Mouse (Mus musculus) mouse embryonic stem cell (cell line): ENCODE results near the gene Cyp2d9.
"Not testable (repeated sequence)": the region's sequence is repeated elsewhere in the genome, so short reads cannot be mapped to it uniquely, and the experiment has no call there.

Source experiments
- in situ Hi-C, 2 experiments: fragments of 300-500 bp; cut with MboI; formaldehyde crosslinking; loops; 1 replicate in 1 of 2; 3 replicates in 1 of 2; pipeline ENCODE4 v1.14.3; 2019 to 2020; ENCODE audit warnings: low sequenced_read_pairs in 2 of 2, low pct_unique_long_range_greater_than_20kb in 1 of 2, mixed read lengths in 1 of 2; ENCODE audit not compliant: unreplicated experiment in 1 of 2

Gene Cyp2d9

DNA sequence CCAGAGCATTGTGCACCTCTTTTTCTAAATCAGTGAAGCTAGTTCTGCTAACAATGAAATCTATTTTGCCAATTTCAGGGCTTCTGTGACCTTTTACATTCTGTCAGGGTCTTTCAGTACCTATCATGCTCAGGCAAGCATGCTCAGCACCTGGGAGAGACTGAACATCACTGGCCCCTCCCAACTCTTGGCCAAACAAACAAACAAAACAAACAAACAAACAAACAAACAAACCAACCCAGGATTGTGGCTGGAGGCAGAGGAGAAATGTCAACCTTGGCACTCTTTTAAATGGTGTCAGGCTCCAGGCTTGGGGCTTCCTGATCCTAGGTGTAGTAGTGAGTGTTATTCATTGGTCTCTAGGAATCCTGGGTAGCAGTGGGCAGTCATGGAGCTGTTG, at the start of gene Cyp2d9:
Cyp2d9 (plus strand) TSS at position 301 of the 400 bp plus-strand sequence.
- in situ Hi-C loops: no loop called here

- in situ Hi-C loops: no loop called here
Measured at GRCm38 (mm10) chr15:82385729-82386128, 47.5 kb upstream of the Cyp2d9 start.

DNA sequence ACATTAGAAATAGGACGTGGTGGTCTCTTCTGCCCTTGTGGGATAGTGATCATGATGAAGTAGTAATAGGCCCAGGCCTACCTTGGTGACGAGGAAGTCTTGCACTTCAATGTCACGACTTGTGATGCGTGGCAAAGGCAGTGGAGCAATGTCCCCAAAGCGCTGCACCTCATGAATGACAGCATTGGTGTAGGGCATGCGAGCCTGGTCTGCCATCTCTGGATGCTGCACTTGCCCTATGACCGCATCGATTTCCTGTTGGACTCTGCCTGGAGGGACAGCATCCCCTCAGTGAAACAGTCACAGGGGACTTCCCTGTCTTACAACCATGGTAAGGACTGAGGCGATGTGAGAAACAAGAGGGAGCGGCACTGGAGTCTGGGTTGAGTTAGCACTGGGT, 43.3 kb upstream of the Cyp2d9 start:
- in situ Hi-C loops: not testable (repeated sequence)

DNA sequence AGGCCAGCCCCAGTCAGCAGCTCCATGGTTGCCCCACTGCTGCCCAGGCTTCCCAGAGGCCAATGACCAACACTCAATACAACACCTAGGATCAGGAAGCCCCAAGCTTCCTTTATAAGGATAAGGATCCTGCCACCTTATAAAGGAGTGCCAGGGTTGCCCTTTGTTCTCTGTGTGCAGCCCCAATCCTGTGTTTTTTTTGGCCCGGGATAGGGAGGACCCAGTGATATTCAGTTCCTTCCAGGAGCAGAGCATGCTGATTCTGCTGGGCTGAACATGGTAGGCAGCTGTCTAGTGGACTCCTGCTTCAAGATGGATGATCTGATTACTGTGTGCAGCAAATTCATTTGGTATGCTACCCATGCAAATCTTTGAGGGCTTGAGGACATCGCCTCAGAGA, 39.3 kb upstream of the Cyp2d9 start, which contains the start of gene Cyp2d11:
Cyp2d11 (minus strand) TSS at position 101 of the 400 bp plus-strand sequence.
- in situ Hi-C loops: not testable (repeated sequence)

- in situ Hi-C loops: not testable (repeated sequence)
Measured at GRCm38 (mm10) chr15:82395955-82396354, 37.3 kb upstream of the Cyp2d9 start.

DNA sequence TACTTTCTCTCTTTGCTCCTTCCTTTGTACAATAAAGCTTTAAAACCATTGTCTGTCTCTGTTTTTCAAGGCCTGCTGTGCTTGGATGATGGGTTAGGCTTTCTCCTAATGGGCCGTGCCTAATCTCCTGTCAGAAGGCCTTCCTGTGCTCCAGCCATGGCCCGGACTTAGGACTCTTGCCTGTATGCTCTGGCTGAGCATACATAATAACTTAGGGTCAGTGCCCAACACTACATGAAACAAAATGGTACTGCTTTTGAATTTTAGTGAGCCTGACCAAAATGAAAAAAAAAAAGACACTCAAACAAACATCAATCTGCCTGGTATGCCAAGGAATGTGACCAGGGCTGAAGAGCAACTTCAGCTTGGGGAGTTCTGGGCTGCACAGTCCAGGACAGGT, 31.7 kb upstream of the Cyp2d9 start:
- in situ Hi-C loops: no loop called here

DNA sequence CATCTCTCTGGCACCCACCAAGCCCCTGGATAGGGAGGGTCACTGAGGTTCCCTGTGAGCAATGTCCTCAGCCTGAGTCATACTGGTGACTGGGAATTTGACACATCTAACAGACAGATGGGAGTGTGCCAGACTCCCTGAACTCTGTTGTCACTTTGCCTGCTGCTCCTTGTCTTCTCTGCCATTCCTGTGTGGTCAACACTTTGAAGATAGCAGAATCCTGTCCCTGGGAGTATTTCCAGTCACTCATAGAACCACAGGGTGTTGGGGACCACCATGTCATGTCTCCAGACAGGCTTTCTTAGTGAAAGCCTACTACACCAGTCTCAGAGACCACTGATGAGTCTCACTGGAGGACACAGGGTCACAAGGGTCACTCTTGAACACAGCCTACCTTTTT, 31.1 kb upstream of the Cyp2d9 start:
- in situ Hi-C loops: no loop called here

- in situ Hi-C loops: no loop called here
Measured at GRCm38 (mm10) chr15:82402741-82403140, 30.5 kb upstream of the Cyp2d9 start.

- in situ Hi-C loops: no loop called here
Measured at GRCm38 (mm10) chr15:82403606-82404005, 29.6 kb upstream of the Cyp2d9 start.

GRCm38 (mm10) chr15:82404163-82404562, 29.1 kb upstream of the Cyp2d9 start:
- in situ Hi-C loops: no loop called here

GRCm38 (mm10) chr15:82406981-82407380, 26.3 kb upstream of the Cyp2d9 start, which contains the start of gene Cyp2d10:
Cyp2d10 (minus strand) TSS chr15:82407195.
- in situ Hi-C loops: no loop called here

- in situ Hi-C loops: no loop called here
Measured at GRCm38 (mm10) chr15:82407536-82407935, 25.7 kb upstream of the Cyp2d9 start.

DNA sequence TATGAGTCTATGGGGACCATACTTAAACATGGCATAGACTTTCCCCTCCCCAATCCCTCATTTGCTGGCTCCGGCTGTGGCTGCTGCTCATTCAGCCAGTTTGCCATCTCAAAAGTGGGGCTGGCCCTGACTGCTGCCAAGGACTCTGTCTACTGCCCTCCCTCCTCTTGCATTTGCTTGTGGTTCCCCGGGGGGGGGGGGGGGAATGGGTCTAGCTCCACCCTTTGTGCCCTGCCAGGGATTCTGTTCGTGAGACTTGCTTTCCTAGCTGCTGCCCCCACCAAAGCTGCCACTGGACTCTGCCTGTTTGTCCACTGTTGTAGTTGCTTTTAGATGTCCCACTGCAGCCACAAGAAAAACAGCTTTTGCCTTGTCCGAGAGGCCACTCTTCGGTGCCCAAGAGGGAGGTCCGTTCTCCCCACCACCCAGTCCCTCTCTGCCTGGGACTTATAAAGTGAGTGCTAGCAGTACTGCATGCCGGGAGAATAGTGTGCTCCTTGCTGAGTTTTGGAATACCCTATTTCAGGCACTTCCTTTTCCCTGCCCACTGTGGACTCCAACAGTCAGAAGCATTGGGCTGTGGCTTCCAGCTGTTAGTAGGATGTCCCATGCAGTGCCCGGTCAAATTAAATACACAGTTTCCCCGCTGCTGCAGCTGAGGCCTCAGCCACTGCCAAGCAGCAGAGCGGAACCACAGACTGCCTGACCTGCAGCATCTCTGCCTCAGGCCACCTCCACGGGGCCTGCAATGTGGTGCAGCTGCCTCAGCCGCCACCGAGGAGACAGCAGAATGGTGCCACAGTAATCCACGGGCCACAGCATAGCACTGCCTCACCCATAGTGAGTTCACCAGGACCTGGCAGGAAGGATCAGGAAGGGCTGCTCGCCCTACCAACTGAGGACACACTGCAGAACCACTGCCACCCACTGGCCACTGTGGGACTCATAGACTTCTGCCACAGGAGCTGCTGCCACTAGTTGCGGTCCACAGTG, 16.1 kb upstream of the Cyp2d9 start:
- in situ Hi-C loops: no loop called here

DNA sequence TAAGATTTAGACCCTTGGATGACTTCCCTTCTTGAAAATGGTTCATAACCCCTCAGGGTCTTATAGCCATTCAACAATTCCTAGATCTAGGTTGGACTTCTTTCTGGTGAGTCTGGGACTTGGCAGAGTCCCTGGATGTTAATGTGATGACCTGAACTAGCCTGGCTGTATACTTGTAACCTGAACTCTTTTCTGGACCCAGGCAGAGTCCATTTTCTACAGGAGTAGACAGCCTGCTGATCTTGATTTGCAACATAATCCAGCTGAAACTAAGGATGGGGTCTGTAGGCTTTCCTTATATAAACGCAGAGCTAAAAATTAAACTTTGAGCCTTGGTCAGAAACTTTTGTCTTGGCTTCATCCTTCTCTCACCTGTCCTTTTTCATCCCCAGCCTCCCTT, 14.6 kb upstream of the Cyp2d9 start:
- in situ Hi-C loops: no loop called here

GRCm38 (mm10) chr15:82422935-82423334, 10.3 kb upstream of the Cyp2d9 start:
- in situ Hi-C loops: no loop called here

- in situ Hi-C loops: no loop called here
Measured at GRCm38 (mm10) chr15:82423471-82423870, 9.8 kb upstream of the Cyp2d9 start.

DNA sequence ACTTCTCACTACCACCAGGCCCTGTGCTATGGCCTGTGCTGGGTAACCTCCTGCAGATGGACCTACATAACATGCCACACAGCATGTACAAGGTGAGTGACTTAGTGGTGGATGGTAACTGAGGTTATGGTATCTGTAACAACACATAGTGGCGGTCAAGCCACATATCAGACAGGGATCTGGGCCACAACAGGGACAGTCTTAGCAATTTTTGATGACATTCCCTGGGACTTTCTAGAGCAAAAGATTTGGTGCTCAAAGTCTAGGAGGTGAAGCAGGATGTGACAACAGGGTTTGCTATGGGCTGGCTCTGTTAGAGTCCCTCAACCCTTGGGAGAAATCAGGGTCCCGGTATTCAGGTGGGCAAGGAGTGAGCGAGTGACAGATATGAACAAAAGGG, 384 bp downstream of the Cyp2d9 start:
- in situ Hi-C loops: no loop called here

- in situ Hi-C loops: no loop called here
Measured at GRCm38 (mm10) chr15:82434541-82434940, 1.3 kb downstream of the Cyp2d9 start.

DNA sequence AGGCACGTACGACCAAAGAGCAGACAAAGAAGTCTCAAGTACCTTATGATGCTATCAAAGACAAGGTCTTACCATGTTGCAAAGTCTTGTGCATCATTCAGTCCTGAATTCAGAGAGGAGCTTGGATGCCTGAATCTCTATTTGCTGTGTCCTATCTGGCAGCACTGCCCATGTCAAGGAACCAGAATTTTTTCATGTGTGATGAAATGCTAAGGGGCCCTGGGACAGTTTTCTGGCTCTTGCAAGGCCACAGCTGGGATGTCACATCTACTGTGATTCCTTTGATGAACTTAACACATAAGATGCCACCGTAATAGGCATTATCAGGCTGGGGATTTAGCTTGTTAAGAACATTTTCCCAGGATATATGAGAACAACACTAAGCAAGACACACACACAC, 1.8 kb downstream of the Cyp2d9 start:
- in situ Hi-C loops: no loop called here

DNA sequence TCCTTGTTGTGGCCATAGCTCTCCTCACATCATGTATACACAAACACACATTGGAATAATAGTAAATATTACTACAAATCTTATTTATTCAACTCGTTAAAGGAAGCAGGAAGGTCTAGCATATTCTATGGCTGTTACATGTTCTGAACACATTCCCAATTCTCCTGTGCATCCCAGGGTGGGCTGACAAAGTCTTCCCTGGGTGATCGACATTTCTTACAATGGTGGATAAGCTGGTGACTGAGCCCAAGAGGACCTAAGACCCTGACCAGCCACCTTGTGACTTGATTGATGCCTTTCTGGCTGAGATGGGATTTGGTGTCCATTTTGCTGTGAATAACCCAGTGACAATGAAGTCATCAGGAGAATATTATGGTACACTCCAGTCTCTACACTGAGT, 2.4 kb downstream of the Cyp2d9 start:
- in situ Hi-C loops: no loop called here
